Mouse (Mus musculus): ENCODE measurements around the gene Ulk2.
"Not testable (repeated sequence)": the region's sequence is repeated elsewhere in the genome, so short reads cannot be mapped to it uniquely, and the experiment has no call there.

Ulk2 gene

DNA sequence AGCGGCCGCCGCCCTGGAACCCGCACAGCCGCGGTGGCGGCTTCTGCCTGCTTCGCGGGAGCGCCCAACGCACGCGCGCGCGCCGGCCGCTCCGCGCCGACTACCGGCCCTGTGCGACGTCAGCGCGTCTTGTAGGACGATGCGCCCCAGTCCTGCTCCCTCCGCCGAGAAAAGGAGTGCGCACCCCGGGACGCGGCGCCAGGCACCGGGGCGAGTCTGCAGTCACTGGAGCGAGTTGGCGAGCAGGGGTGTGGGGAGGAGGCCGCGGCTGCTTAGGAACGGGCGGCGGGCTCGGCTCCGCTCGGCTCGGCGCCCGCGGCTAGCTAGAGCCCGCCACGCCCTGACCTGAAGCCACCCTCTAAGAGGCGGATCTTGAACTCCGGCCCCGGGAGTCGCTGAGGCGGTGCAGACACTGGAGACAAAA lies at the start of gene Ulk2:
Gene Ulk2 (minus strand): TSS at position 86 of the 424 bp plus-strand sequence.
- DNase-seq = peak; percentile 84 to 88

DNA sequence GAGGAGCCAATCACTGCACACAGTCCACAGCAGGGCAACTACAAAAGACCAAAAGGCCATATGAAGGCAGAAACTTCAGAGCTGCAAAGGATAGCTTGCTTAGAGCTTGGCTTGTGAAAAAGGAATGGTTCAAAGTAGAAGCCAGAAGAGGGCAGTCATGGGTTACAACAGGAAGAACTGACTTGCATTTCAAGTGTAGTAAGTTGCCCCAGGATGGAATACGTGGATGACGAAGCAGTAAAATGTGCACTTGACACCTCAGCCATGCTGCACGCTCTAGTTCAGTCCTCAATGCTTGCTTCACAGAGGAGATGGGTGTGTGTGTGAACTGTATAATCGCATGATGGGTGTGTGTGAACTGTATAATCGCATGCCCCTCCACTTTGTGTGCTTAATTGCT lies 27.3 kb upstream of the Ulk2 start:
- no peak for DNase-seq

DNA sequence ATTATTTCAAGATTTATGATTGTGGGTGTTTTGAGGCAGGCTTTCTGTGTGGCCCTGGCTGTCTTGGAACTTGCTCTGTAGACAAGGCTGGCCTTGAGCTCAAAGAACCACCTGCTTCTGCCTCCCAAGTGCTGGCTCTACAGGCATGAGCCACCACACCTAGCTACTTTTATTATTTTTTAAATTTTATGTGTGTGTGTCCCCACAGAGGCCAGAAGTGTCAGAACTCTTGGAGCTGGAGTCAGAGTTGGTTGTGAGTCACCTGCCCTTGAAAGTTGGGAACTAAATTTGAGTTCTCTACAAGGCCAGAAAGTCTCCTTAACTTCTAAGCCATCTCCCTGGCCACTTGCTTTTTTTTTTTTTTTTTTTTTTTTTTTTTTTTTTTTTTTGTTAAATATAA lies 25.0 kb upstream of the Ulk2 start:
- DNase-seq = no peak

DNA sequence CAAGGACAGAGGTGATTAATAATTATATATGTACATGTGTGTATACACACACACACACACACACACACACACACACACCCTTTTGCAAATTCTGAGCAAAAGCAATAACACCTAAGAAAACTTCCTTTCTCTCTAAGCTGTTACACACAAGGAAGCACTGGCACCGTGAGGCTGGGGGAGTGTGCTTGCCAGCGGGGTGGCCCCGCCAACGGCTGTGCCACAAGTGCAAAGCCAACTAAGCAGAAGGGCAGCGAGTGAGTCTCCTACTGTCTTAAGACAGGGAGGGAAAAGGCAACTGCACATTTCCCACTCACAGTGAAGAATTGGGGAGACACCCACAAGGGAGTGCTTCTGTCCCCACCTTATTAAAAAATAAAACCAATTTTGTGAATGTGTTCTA lies 17.0 kb upstream of the Ulk2 start:
- no peak for DNase-seq

DNA sequence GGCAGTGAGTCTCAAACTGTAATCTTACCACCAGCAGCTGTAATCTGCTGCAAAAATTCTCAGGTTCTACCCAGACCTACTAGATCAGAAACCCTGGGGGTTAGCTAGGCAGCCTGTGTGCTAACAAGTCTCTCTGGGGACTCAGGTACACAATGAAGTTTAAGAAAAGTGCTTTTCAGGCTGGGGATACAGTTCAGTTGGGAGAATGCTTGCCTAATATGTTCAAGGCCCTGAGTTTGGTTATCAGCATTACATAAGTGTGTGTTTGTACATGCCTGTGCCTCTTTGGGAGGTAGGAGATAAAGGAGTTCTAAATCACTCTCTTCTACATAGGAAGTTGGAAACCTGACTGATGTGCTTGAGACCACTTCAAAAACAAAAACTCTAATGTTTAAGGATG lies 12.0 kb upstream of the Ulk2 start:
- DNase-seq = no peak

DNA sequence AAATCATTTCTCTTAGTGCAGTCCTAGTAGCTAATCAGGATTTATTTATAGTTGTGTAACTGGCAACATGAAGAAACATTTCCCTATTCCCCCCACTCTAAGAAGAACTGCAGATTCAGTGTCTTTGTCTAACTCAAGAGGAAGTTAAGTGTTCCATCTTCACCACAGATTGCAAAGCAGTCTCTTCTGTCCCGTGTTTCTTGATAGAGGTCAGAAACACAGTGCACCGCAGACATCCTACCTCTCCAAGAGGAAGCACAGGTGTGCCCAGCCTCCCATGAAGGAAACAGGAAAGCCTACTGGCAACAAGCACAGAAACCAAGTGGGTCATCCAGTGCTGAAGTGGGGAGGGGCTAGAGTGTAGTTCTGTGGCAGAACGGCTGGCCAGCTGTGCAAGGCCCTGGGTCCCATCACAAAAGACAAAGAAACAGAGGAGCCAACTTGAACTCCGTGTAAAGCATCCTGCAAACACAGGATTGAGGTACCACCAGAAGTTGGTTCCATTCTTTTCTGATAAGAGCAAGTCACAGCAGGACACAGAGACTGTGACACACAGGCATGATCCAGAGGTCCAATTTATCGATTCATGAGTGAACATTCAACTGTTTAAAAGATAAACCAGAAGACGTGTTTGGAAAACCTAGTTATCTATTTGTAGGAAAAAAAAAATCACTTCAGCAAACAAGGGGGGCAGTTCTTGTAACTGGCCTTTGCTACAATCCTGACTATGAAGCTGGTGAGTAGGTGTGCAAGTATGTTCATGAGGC lies 7.1 kb upstream of the Ulk2 start:
- DNase-seq = no peak

DNA sequence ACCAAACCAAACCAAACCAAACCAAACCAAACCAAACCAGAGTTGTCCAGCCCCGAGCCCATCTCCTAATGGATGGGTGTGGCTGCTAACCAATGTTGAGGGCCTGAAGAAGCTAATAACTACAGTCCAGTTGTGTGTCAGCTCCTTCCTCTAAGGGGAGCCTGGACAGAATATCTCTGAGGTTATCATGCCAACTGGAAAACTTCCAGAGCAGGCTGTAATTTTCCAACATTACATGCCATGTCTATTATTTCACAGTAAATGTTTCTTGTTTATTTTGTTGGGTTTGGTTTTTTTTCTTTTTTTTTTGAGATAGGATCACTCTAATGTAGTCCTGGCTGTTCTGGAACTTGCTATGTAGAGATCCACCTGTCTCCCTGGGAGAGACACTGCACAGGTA lies 4.4 kb upstream of the Ulk2 start:
- DNase-seq = no peak

DNA sequence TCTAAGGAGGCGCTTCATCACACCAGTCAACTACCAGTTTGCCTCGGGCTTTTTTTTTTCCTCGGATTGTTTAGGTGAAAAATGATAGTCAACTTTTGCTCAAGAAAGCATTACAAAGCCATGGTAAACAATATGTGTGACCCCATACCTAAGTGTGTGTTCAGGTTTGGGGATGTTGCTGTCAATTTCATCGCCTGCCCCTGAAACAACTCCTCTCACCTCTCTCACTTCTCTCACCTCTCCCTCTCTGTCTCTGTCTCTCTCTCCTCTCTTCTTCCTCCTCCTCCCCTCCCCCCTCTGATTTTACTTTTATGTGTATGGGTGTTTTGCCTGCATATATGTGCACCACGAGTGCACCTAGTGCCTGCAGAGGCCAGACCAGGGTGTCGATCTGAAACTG lies 666 bp upstream of the Ulk2 start:
- no peak for DNase-seq

DNA sequence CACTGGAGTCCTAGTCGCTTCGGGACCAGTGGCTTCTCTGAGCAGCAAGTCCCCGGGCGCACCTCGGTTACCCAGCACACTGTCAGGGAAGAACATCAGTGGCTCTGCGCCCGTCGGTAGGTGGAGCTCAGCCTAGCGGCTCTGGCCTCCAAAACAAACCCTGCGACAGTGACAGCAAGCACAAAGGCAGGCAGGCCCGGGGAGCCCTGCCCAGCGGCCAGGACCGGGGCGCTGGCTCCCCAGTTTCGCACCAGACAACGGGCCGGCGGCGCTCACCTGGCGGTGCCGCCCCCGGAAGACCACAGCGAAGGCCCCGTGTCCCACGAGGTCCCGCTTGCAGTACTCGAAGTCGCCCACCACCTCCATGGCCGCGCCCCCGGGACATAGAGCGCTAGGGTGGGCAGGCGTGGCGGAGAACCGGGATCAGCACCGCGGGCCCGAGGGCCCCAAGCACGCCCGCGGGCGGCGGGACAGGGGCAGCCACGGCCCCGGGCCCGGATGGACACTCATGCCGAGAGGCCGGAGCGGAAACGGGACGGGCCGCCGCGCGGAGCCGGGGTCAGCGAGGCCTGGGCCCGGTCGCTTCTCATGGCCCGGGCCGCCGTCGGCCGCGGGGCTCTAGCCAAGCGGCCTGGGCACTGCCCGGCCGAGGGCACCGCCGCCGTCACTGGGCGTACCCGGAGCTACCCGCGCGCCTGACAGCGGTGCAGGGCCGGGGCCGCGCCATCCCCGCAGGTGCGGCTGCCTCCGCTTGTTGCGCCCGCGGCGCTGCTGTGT lies 474 bp downstream of the Ulk2 start:
- peak; percentile 72 to 81 for DNase-seq

DNA sequence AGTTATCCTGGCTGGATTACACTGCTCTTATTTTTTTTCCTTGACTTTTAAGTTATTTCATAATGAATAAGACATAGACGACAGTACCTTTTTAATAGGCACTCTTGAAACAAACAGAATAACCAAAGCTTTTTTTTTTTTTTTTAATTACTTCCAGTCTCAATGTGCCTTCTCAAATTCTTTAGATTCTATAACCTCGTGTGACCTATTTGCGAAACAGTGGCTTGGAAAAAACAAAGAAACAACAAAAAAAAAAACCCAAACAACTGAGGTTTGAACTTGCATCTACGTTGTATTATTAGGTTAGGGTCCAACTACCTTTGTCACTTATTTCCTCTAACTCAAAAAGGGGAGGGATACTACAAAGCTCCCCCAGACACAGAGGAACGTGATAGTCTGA lies 1.2 kb downstream of the Ulk2 start:
- no peak for DNase-seq

DNA sequence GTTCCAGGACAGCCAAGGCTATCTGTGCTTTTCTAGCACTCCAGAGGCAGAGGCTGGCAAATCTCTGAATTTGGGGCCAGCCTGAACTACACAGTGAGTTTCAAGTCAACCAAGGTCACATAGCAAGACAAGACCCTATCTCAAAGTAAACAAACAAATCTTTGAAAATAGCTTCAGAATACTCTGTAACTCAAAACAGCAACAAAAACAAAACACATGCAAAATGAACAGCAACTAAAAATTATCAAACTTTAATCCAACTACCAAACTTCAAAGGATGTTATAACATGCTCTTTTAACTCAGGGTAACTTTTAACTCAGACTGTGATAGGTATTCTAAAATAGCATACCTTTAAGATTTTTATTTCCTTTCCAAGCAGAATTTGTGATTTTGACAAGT lies 2.0 kb downstream of the Ulk2 start:
- DNase-seq = no peak

DNA sequence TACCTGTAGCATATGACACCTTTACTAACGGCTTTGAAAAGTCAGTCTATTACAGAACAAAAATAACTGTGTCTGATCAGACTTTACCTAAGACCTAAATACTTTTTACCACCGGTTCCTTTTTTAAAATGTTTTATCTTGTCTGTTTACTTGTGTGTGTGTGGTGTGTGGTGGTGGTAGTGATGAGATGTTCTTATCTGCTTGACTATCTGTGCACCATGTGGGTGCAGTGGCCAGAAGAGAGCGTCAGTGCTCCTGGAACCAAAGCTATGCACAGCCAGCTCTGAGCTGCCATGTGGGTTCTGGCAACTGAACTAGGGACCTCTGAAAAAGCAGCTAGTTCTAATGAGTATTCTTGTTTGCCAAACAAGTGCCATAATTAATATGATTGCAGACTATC lies 3.7 kb downstream of the Ulk2 start:
- peak in 1 of 2 experiments; percentile 9 for DNase-seq

DNA sequence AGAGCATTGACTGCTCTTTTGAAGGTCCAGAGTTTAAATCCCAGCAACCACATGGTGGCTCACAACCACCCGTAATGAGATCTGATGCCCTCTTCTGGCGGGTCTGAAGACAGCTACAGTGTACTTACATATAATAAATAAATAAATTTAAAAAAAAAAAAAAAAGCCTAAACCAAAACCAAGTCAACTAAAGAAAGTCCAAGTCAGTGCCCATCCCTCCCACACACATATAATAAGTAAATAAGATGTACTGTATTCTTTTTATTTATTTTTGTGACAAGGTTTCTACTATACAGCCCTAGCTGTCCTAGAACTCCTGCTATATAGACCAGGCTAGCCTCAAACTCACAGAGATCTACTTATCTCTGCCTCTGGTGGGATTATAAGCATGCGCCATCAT lies 14.2 kb downstream of the Ulk2 start:
- not testable (repeated sequence) for DNase-seq

DNA sequence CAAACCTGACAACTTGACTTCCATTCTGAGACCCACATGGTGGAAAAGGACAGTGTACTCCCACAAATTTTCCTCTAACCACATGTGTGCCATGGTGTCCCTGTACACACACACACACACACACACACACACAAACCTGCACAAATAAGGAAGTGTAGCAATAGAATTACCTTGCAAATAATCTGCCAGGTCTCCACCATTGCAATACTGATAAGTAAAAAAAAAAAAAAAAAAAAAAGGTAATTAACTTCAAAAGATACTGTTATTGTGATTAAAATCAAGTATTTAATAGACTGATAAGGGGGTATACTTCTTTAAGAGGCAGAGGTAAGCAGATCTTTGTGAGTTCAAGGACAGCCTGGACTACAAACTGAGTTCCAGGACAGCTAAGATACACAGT lies 14.9 kb downstream of the Ulk2 start:
- DNase-seq = no peak

DNA sequence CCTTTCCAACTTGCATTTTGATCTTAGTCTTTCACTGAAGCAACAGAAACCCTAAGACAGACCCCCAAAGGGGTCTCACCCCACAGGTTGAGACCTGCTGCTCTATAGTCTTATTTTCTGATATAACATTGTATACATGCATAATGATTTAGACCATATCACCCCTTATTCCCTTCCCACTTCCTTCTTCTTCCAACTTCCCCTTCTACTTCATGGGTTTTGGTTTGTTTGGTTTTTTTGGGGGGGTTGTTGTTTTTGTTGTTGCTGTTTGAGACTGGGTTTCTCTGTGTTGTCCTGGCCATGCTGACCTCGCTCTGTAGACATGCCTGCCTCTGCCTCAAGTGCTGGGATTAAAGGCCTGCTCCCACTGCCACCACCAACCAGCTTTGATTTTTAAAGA lies 15.7 kb downstream of the Ulk2 start:
- DNase-seq = no peak

DNA sequence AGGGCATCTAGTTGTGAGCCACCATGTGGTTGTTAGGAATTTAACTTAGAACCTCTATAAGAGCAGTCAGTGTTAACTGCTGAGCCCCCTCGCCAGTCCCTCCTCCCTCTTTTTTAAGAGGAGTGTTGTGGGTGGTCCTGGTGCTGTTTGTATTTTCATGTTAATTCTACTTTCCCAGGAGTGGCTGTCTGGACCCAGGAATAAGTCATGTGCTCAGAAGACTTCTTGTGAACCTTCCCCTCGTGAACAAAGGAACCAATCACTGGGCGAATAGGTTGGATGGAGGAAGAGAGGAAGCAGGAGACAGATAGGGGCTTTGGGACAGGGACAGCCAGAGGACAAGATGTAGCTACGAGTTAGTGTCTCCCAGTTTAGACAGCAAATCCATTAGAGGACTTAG lies 45.1 kb downstream of the Ulk2 start:
- DNase-seq = no peak

DNA sequence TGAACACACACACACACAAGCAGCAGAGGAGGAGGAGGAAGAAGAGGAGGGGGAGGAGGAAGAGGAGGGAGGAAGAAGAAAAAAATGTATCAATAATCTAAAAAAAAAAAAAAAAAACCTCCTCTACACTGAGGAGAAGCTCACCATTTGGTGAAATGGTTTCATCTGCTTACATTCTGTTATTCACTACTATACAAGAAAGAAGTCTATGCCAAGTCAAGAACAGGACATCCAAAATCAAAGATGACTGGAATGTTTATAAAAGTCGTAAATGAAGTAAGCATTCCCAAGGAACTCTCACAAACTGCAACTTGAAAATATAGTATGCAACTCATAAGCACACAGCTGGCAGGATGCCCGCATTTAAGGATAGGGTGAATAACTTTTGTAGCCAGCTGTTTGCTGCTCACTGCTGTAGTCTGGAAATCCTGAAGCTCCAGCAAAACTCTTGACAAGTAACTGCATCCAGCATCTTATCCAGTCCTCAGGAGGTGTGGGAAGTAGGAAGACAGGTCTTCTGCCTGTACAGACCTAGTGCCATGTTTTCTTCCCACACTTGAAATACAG lies 46.2 kb downstream of the Ulk2 start:
- no peak for DNase-seq

DNA sequence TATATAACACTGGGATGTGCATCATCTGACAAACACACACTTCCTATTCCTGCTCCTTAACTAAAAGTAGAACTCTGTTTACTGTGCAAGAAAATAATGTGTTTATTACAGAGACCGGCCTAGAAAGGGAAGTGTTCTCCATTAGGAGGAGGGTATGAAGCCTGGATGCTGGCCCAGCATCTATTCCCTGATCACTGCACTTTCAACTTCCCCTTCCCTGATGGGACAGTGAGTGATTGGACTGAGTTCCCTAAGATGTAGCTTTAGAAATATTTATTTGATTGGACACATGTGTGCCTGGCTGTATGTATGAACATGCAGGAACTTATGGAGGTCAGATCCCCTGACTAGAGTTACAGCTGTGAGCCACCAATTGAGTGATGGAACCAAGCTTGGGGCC lies 61.4 kb downstream of the Ulk2 start:
- no peak for DNase-seq

DNA sequence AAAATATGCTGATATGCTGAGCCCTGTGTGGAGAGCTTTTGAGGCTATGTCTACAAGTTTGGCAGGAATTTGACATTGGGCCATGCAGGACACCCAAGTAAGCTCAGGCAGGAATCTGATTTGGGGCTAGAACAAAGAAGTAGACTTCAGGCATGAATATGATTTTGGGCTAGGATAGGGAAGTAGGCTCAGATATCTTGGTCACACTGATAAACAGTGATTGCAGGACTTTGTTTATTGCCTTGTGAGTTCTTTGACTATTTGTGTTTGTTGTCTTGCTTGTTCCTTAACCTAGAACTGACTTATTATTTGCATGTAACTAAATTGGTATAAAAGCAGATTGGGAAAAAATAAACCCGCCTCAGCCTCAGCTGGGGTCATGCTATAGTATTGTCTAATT lies 66.3 kb downstream of the Ulk2 start:
- DNase-seq = no peak

DNA sequence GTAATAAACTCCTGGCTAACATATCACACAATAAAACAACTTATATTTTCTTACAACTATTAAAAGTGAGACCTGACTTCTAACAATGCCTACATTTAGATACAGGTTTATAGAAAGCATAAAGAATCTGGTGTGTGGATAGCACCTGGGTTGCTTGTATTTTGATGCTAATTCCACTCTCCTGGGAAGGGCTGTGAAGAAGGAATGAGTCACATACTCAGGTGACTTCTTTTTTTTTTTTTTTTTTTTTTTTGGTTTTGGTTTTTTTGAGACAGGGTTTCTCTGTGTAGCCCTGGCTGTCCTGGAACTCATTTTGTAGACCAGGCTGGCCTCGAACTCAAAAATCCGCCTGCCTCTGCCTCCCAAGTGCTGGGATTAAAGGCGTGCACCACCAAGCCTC lies 72.3 kb downstream of the Ulk2 start:
- not testable (repeated sequence) for DNase-seq

DNA sequence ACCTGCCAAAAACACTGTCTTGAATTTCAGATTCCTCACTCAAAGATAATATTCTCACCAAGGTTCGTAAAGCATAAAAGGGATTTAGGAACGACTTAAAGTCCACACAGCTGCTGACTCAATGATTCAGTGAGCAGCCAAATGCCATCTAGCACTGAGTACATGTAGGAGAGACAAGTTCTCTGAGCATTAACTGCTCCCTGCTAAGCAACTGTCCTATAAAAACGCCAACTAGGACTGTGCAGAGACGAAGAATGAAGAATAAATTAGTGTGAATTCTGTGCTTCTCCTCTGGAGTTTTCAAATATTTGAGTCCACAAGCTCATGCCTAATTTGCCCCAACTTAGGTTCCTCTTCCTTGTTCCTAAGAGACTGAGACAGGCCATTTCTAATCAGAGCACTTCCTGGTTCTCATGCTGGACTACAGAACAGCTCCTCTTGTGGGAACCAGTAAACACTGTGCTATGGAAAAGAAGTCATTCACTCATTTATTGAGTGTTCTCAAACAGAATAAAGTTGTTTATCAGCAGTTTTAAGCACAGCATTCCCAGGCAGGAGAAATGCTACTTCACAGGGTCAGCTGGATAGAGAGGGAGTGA lies 80.2 kb downstream of the Ulk2 start:
- DNase-seq = no peak

DNA sequence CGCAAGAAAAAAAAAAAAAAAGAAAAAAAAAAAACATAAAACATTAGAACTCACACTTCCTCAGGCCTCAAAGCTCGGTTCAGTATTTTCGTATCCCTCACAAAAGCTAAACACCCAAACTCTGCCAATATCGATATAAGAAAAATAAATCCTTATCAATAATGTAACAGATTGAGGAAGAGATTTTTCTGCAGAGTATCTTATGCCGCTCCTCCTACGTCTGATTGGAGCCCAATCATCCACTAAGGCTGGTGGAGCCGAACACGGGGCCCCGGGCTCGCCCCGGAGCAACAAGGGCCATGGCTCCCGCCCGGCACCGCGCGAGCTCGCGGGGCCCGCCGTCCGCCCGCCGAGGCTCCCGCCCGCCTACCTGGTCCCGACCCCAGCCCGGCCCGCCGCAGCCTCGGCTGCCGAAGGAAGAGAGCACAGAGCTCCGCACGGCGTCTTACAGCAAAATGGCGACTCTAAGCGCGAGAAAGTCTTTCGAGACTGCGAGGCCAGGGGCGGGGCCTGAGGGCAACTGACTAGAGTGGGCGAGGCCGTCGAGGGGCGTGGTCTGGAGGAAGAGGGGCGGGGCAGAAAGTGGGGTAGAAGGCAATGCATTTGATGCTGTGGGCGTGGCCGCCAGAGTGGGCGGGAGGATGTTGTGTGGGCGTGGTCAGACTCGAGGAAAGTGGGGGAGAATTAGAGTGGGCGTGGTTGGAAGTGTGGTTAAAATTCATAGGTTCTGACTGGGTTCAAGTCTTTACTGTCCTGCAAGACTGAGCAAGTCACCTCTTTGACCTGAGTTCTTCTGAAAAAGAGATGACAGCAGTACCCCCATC lies 93.1 kb downstream of the Ulk2 start, which contains the start of gene Prpsap2:
Gene Prpsap2 (minus strand): TSS at position 505 of the 824 bp plus-strand sequence.
- DNase-seq = peak; percentile 99 to 100

DNA sequence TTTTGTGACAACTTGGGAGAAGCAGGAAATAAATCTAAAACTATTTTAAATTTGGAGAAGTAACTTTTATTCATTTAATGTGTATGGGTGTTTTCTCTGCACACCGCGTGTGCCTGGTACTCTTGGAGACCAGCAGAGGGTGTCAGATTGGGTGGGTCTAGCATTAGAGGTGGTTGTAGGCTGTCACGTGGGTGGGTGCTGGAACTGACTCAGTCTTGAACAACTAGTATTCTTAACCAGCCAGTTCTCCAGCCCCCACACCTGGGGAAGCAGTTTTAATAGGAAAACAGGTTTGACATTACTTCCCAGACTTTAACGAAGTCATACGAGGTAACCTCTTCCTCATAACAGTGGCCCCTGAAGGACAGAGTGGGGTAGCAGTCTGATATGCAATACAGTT lies 94.4 kb downstream of the Ulk2 start:
- no peak for DNase-seq

Measured in kidney, adult 8-10 months (tissue).